Mouse (Mus musculus) left cerebral cortex, adult 9 months (tissue): ENCODE data around the gene Sh2b3.
"Not testable (repeated sequence)": the region's sequence is repeated elsewhere in the genome, so short reads cannot be mapped to it uniquely, and the experiment has no call there.

ENCODE experiments used
- DNase-seq, 2 experiments: peaks; one replicate each; pipeline ENCODE4 v3.0.0; 2022; ENCODE audit warnings: low spot score in 2 of 2

The Sh2b3 gene

GRCm38 (mm10) chr5:121837441-121838340 lies at the start of gene Sh2b3:
Sh2b3 (minus strand) TSS chr5:121837646.
- no peak for DNase-seq

DNA sequence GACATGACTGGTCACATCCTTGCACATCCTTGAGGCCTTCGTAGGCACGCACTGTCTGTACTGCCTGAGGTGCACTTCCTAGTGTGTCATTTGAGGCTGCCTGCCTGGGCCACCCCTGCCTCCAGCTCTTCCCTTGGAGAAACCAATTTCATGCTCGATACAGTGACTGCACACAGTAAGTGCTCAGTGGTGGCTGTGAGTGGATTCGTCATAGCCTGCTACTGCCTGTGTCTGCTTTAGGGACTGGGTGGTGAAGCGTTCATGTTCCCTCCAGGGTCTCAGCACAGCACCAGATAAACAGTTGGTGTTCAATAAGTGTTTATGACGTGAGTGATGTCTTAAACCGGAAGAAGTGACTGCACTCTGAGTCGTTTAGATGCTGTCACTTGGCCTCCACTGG lies 45.9 kb upstream of the Sh2b3 start:
- DNase-seq, result no peak

- peak in 1 of 2 experiments; percentile 28 for DNase-seq
These were observed 41.8 kb upstream of the Sh2b3 start for GRCm38 (mm10) chr5:121879211-121879610.

DNA sequence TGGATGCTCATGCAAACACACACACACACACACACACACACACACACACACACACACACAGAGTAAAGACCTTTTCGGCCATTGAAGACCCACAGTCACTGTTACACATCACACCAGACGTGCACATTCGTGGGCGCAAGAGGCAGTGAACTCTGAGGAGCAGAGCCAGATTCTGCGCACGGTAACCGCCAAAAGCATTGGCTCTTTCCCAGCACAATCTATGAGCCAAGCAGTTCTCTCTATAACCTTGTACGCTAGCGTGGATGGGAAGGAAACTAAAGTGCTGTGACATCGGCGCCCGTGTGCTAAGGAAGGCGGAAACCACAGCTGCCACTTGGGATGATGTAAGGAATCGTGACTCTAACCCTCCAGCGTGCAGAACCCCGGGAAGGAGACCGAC lies 41.3 kb upstream of the Sh2b3 start:
- DNase-seq, result no peak

DNA sequence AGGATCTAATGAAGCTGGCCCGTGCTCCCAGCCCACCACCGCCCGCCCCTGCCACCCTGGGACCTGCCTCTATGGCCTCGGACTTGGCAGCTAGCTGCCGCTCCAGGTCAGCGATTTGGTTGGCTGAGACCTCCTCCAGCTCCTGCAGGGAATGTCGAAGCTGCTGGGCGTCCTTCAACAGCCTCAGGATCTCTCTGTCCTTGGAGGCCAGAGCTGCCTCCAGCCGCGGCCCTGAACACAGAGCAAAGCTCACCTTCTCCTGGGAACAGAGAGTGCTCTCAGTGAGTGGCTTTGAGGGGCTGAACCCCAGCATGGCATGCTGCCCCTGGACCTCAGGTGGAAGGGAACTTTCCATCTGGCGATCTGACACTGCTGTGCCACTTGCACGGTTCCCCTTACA lies 39.5 kb upstream of the Sh2b3 start:
- no peak for DNase-seq

DNA sequence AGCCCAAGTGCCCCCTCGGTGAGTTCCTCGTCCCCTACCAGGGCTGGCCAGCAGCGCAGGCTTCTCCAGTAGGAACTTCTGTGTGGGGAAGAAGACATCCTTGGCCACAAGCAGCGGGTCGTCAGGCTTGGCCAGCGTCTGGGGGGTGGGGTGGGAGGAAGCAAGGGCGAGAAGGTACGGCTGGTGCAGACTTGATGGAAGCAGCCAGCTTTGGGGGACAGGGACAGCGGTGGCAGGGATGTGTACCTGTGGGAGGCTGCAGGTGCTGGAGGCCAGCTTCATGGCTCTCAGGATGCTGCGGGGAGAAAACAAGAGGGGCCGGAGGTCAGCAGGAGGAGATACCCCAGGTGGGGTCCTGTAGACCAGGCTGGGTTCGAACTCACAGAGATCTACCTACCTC lies 37.6 kb upstream of the Sh2b3 start:
- no peak for DNase-seq

- peak in 1 of 2 experiments; percentile 79 for DNase-seq
These were observed 34.7 kb upstream of the Sh2b3 start for GRCm38 (mm10) chr5:121872158-121872557.

DNA sequence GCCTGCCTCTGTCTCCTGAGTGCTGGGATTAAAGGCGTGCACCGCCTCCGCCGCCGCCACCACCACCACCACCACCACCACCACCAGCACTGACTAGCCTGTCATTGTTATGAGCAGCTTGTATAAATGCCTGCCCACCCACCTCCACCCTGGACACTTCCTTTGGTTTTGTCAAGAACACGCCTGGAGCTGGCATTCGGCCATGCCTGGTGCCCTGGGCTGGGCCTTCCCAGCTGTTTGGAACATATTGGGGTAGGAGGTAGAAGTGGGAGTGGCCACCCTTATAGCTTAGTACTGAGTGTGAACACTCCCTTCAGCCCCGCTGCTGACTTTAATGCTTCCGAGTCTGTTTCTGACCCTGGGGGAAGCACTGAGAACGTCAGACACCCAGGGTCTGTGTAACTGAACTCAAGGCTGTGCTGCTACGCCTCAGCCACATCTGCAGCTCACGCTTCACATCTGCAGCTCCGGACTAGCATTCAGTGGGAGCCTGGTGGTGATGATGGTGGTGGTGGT lies 34.1 kb upstream of the Sh2b3 start:
- no peak for DNase-seq

DNA sequence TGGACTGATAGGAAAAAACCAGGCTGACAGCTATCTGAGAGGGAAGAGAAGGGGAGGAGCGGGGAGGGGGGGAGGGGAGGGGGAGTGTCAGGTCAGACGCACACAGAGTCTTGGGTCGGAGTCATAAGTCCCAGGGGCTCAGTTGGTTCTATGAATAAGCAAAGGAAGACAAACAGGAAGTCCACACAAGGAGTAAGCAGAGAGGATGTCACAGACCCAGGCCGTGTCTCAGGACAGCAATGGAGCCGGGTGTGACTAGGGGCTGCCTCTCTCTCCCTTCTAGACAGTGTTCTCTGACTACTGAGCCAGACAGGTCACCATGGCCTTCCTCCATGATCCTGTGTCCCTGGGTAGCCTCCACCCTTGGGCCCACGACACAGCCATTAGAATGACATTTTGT lies 33.4 kb upstream of the Sh2b3 start:
- no peak for DNase-seq

DNA sequence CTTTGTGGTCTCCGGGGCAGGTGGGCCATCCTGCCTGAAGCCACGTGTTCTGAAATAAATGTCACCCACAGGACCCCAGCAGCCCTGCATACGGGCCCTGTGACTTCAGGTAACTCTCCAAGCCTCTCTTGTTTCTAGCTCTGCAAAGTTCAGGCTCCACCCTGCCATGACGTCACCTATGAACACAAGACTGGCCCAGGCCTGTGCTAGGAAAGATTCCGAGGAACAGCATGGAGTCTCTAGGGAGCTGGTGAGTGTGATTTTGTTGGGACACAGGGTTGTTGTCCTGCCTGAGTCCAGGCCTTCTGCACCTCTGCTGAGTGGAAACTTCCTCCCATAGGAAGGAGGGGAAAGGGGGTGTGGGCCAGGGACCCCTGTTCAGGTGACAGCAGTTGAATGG lies 30.5 kb upstream of the Sh2b3 start:
- DNase-seq, result no peak

- DNase-seq, result no peak
These were observed 26.9 kb upstream of the Sh2b3 start for GRCm38 (mm10) chr5:121864330-121864729.

DNA sequence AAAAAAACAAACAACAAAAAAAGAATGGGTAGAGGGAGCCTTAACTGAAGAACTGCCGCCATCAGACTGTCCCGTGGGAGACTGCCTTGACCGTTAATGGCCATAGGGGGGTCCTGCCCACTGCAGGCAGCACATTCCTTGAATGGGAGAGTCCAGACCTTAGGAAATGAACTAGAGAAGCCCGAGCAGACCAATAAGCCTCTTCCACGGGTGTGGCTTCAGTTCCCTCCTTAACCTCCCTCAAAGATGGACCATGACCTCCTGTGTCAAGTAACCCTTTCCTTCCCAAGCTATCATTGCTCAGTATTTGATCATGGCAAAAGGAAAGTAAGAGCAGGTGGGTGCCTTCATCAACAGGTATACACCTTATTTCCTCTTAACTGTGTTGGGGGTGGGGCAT lies 24.5 kb upstream of the Sh2b3 start:
- DNase-seq, result no peak

- no peak for DNase-seq
These were observed 21.0 kb upstream of the Sh2b3 start for GRCm38 (mm10) chr5:121858427-121858826.

DNA sequence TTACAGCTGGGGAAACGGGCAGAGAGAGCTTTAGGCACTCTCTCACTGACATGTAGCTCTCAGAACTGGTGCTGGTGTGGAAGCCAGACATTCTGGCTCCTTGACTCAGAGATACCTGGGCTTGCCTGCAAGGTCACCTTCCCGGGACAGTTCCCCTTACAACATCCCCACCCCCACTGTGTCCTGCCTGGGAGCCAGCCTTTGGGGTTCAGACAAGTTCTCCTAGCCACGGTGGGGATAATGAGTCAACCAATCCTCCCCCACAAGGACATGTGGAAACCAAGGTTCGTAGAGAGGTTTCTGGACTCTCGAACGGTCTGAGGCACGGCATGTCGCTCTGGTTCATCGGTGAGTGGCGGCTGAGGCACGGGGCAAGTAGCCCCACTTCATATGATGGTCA lies 19.3 kb upstream of the Sh2b3 start:
- no peak for DNase-seq

DNA sequence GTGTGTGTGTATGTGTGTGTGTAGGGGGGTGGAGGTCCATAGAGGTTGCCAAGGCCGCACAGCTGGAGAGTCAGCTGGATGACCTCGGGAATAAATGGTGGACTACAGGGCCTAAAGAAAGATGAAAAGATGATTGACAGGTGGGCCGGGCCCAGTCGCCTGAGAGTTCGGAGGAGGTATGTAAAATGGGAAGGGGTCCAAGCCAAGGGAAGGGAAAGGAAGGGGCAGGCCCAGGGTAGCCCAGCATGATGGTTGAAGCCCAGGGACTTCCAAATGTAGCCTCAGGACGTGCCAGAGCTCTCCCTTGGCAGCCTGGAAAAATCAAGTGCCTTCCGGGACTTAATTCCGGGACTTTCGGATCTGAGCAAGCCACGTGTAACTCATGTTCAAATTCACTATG lies 17.3 kb upstream of the Sh2b3 start:
- no peak for DNase-seq

DNA sequence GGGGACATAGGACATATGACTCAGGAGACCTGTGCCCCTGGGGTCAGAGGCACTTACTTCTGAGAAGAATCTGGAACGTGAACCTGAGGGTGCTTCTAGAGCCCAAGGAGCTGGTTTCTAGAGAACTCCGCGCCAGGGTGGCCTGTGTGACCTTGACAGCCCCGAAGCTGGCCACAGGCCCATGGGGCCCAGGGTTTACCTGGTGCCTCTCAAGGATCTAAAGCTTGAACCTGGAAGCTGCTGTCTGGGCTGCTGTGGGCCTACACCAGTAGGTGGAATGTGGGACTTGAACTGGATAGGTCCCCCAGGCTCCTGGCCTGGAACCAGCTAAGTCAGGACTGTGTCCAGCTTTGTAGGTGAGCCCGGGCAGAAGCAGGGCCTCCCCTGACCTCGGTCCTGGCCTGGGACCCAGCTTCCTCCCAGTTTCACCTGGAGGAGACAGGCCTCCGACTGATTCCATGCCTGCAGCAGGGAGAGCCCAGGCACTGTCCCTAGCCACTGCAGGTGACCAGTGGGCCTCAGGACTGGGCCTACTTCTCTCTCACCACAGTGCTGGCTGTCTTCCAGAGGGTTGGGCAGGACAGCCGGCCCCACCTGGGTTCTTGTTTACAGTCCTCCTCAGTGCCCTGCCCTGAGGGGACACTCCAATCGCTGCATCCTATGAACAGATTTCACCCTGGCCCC lies 16.1 kb upstream of the Sh2b3 start:
- DNase-seq, result no peak

DNA sequence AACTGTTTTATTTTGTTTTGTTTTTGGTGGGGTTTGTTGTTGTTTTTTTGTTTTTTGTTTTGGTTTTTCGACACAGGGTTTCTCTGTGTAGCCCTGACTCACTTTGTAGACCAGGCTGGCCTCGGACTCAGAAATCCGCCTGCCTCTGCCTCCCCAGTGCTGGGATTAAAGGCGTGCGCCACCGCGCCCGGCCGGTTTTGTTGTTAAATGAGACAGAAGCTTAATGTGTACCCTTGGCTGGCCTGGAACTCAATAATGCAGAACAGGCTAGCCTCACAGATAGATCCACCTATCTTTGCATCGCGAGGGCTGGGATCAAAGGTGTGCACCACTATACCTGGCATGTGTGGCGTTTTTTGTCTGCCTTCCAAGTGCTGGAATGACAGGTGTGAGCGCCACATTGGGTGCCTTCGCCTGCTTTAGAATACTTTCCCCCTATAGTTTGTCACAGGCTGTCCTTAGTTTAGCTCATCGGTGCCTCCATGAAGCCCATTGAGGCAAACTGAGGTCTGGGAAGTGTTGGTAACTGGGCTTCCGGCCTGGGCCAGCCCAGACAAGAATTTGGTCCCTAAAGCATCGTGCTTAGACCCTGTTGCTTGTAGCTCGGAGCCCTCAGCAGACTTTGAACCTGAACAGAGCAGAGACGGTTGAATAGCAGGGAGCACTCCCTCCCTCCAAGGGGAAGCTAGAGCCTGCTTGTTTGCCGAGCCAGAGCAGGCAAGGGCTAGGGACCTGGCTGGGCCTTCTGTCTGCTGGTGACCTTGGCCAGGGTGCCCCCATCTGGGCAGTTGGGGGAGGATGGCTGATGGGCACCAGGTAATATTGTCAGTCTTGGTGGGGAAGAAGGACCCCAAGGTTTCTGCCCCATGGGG lies 12.3 kb upstream of the Sh2b3 start:
- DNase-seq, result no peak

GRCm38 (mm10) chr5:121848743-121849142 lies 11.3 kb upstream of the Sh2b3 start, which contains the start of gene Pheta1:
Pheta1 (plus strand) TSS chr5:121848984.
- DNase-seq, result peak; percentile 69 to 91

DNA sequence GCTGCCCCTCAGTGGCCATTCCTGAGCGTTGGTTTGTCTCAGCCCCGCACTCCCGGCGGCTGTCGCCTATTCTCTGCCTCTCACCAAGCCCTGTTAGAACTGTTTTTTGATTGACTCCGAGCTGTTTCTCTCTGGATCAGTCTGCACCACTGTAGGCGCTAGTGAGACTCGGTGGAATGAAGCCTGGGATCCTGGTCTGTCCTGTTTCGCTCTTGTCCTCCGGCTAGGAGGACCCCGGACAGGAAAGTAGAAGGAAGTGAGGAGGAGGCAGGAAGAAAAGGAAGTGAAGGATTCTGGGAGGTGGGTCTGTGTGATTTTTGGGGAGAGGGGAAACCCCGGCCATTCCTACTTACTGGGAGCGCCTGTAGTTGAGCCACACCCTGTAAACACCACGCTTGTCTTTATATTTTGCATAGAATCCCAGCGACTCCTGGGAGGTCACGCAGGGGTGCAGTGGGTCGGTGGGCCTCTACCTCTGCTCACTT lies 10.6 kb upstream of the Sh2b3 start:
- DNase-seq, result no peak

DNA sequence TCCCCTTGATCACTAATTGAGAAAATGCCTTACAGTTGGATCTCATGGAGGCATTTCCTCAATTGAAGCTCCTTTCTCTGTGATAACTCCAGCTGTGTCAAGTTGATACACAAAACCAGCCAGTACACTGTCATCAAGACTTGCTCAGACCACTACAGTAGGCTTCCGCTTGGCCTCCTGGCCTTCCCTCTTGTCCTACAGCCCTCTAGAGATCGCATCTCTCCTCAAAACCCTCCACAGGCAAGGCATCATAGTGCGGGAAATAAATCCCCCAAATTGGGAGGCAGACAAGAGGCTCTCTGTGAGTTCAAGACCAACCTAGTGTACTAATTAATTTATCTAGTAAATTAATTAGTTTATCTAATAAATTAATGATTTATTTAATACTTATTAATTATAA lies 9.8 kb upstream of the Sh2b3 start:
- not testable (repeated sequence) for DNase-seq

DNA sequence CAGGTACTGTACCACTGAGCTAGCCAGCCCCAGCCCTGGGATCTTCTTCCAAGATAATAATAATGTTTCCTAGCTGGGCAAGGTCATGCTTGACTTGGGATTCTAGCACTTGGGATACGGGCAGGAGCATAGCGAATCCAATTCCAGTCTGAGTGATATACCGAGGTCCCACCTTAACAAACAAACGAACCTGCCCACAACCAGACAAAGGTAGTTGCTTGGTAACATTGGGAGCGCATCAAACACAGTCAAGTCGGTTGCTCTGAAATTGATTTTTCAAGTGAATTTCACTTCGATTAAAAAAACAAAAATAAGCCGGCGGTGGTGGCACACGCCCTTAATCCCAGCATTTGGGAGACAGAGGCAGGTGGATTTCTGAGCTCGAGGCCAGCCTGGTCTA lies 8.9 kb upstream of the Sh2b3 start:
- DNase-seq, result no peak

- no peak for DNase-seq
These were observed 7.9 kb upstream of the Sh2b3 start for GRCm38 (mm10) chr5:121845361-121845760.
